Mouse (Mus musculus) kidney, adult 18-20 months (tissue): ENCODE measurements around the gene Mpz.
A peak's percentile ranks its signal among the peaks of the same experiment; 100 is the strongest.

ENCODE experiments used
- DNase-seq: peaks from one replicate; pipeline ENCODE4 v3.0.0; 2021

Mpz gene

DNA sequence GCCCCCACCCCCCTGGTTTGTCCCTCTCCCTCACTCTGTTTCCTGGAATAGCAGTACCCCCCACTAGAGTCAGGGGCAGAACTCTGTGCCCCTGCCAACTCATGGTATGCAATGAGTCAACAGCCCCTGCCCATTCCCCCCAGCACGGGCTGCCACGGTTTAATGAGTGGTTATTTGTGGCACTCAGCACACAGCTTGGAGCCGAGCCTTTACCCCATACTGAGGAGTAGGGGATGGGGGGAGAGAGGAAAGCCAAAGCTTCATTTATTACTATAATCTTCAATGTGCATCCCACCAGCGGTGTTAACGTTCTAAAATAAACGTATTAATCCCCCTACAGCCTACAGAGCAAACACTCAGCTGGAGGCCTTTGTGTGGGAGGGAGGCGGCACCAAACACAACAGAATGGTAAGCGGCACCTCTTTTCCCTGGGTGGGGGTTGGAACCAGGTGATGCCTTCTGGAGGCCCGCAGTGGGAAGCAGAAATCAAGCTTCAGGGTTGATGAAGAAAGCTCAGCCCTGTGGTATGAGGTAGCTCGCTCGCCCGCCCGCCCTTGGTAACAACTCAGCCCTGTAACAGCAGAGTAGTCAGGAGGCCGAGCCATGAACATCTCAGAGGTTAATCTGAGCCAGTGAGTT lies 39.1 kb downstream of the Mpz start:
- no peak for DNase-seq

DNA sequence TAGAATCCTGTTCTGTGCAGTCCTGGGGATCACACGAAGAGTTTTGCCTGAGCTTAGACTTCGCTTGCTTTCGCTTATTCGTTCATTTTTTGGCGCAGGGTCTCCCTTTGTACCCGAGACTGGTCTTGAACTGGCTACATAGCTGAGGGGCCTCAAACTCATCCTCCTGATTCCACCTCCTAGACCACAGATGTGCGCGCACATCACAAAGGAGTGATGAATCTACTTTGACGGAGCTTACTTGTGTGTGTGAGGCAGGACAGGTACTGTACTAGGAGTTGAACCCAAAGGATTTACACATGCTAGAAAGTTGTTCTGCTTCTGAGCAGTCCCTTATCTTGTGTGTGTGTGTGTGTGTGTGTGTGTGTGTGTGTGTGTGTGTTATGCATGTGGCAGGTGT lies 40.3 kb downstream of the Mpz start:
- DNase-seq, result no peak

DNA sequence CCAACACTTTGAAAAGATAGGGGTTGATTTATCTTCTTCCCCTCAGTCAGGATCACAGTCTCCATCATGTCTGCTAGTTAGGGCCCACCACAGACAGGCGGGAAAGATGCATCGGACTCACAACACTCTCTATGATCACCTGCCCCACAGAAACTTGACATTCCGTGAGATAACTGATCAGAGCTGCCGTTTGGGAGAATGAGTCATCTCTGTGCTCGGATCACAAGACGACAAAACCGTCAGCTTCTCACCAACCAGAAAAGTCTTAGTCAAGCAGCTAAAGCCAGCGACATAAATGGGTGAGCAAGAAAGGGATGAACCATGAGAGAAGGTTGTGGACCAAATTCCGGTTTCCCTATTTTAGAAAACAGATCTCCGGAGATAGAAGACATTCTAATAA lies 41.8 kb downstream of the Mpz start:
- no peak for DNase-seq

DNA sequence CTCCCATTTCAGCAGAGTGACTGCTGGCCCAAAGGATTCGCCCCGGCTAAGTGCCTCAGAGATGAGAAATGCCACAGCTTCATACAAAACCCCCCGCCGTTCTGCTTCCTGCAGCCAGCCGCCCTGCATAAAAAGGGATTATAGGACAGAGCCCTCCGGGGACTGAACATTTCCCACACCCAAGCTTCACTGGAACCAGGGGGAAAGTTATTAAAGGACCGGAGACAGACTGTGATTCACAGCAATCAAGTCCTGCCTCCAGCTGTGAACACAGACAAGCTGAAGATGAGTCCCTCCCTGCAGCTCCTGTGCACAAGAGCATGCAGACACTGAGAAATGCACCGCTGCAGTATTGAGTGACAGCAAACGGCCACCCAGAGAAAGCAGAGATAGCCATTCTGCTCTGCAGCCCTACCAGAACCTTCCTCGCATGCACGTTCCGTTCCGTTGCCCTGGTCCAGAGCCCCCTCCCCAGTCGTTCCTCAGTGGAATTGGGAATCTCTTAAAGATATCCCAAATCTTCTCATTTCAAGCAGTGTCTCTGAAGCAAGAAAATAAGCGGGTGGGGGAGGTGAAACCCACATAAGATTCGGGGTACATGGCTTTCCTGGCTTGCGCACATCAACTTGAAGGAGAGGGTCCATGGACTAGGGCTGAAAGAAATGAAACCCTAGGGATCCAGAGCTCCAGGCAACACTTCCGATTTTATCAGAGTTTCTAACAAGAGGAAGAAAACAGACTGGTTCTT lies 42.8 kb downstream of the Mpz start:
- DNase-seq, result no peak

DNA sequence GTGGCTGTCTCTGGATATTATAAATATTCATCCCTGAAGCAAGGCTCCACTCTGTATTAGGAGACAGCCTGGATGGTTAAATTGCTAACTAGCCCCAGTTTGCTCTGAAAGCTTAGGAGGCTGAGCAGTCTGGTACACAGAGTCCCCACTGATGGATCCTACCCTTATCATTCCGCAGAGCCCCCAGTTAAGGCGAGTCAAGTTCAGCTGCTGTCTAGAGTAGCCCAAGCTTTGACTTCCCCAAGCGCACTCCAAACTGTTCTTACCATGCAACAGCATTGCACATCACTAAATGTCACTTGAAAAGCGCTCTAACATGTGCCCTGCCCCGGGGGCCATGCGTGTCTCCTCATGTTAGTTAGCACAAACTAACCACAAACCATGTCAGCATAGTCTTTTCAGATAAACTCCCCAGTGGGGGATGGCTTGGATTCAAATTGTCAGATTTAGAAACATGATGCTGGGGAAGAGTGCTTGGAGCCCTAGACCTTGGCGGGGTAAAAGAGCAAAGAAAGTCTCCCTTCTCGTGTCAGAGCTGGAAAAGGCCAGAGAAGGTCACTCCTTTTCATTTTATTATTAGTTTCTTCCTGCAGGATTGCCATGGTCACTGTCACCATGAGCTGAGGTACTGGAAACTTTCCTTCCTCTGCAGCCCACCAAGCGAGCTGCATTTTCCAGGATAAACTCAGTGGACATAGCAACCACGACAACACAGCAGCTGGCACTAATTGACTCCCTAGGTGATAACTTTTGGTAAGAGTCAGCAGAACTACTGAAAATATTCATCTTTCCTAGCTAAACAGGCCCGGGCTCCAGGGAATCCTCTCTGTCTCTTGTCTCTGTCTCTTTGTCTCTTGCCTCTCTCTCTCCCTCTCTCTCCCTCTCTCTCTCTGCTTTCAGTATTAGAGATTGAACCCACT lies 43.7 kb downstream of the Mpz start:
- DNase-seq, result no peak

DNA sequence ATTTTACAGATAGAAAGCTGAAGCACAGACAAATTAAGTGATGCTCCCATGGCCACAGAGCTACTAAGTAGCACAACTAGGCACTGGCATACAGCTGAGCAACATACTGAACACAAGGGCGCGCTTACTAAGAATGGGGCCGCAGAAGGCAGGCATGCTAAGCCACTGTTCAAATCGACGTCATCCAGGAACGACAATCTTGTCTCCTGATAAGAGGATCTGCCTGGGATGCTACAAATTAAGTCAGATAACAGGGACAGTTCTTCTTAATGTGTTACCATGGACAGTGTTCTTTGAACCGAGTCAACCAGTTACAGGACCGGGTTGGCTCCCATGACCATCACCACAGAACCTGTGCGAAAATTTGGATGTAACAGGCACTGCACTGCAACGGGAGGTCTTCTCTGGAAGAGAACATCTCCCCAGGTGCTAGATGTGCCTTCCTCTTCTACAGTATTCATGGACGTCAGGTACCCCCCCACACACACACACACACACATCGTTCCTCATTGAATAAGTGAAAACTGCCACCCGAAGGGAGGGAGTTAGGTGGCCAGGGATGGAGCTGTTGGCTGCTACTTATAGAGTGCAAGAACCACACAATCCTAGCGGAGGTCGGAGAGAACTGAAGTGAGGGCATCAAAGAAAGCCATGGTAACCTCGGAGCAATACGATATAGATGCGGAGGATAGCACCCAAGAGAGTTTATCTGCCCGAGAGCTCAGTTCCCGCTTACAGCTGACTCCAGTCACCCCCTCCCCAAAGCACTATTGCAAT lies 44.7 kb downstream of the Mpz start:
- no peak for DNase-seq

DNA sequence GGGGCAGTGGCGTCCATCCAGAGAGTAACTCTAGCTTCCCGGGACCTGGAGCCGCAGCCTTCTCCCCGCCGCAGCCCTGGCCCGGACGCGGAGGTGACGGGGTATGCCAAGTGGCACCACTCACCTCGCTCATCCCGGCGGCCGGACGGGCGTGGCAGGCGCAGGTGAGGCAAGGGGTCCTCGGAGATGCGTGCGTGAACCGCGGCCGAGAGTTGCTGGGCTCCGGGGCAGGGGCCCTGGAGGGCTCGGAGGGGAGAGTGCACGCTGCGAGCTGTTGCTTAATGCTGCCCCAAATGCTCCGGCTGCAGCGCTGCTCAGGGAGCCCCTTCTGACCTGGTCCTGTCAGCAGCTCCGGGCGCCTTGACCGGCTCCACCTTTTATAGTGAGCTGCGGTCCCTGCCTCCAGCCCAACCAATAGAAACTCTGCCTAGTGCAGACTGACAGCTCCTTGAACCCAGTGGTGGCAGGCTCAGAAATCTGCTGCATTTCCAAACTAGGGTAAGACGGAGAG lies 45.4 kb downstream of the Mpz start, which contains the start of gene Pcp4l1:
Pcp4l1 (minus strand) TSS at position 382 of the 511 bp plus-strand sequence.
- peak; percentile 39 for DNase-seq

DNA sequence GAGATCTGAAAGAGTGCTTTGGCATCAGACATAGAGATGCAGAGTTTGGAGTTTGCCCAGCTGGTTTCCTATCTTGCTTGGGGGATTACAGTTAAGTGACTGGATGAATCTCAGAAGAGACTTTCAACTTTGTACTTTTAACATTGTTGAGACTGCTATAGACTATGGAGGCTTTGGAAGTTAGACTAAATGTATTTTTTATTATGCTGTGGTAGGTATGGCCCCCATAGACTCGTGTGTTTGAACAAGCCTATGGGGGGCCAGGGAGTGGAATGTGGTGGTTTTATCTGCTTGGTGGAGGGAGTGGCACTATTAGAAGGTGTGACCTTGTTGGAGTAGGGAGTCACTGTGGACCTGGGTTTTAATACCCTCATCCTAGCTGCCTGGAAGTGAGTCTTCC lies 49.0 kb downstream of the Mpz start:
- DNase-seq, result no peak

DNA sequence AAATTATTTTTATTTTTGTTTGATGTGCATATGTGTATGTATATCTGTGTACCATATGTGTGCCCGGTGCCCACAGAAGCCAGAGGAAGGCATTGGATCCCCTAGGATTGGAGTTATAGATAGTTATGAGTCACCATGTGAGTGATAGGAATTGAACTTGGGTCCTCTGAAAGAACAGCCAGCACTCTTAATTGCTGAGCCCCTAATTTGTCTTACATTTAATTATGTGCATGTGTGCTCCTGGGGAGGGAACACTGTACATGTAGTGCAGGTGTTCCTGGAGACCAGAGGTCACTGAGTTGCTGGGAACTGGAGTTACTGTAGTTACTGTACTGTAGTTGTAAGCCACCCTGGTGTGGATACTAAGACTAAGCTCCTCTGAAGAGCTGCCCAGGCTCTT lies 50.3 kb downstream of the Mpz start:
- no peak for DNase-seq

DNA sequence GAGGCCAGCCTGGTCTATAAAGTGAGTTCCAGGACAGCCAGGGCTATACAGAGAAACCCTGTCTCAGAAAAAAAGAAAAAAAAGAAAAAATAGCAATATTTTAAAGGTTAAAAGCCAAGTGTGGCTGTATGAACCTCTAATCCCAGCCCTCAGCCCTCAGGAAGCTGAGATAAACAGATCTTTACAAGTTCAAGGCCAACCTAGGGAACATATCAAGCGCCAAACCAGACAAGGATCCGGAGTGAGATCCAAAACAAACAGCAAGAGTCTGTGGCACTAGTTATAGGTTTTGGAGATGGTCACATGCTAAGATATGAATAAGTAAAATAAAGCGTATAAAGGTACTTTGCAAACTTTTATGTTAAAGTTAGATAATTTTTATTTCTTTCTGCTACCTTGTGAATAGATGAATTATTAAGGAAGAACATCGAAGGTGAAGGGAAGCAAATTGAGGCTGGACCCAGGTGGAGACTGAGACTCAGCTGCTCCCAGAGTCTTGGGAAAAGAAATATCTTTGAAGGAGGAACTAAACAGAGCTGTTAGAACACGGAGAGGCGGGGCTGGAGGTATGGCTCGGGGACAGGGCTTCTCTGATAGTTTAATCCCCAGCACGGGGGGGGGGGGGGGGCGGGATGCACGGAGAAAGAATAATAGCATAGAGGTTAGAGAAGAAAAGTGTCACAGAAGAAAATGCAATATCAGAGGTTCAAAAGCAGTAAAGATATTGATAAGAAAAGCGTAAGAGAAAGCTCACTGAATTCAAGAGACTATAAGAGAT lies 53.1 kb downstream of the Mpz start:
- no peak for DNase-seq

DNA sequence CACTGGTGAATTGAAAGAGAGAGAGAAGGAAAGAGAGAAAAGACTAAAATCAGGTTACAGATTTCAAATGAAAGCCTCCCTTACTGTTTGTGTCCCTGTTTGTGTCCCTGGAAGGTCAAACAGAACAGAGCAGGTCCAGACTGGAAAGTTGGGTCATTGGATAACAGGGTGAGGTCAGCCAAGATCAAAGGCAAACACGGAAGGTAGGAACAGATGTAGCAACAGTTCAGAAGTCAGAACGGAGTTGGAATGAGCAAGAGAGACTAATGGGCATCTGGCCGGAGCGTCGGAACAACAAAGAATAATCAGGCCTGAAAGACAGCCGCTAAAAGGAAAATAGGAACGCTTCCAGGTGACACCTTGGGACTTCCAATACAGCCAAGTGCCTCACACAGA lies 53.7 kb downstream of the Mpz start:
- no peak for DNase-seq

DNA sequence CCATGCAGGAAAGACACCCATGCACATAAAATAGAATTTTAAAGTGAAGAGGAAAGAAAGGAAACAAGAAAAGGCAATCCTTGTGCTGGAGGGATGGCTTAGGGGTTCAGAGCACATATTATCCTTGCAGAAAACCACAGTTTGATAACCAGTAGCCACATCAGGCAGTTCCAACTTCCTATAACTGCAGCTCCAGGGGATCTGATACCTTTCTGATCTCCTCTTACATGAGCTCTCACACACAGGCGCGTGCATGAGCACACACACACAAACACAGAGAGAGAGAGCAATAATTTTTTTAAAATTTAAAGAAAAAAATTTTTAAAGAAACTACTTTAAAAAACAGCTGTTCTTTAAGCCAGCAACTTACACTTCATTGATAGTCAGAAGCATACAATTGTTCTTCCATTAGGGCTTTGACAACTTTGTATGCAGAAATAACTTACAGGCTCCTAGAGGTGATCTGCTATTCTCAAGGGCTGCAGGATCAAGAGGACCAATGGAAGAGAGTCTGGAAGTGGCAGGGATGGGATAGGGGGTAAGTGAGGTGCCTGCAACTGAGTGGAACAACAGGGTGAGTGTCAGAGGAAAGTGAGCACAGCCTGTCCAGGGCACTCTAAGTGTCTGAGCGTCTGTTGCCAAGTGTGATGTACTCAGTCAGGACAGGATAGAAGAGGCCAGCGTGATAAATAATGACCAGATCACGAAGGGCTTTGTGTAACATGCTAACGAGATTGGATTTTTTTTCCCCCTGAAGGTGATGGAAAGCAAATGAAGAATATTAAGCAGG lies 55.4 kb downstream of the Mpz start:
- DNase-seq, result no peak

DNA sequence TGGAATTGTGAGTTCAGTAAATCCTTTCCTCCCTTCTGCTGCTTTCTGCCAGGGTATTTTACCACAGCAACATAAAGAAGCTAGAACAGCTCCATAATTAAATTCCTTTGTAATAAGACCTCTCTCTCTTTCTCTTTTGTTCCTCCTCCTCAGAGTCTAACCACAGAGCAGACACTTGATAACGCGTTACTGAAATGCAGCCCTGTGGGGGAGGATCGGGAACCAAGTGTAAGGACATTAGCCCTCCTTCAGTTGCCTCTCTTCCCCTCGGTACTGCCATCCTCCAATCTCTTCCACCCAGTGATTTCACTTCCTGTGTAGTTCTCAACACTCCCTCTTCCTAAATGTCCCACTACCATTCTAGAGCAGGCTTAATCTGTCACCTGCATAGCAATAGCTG lies 58.9 kb downstream of the Mpz start:
- DNase-seq, result no peak
